Mouse (Mus musculus): ENCODE measurements at regions not wholly inside any gene's neighbourhood (a gene's known extent, or its start where the extent isn't known, plus 50 kb on each side); places are given as distances from the start of the nearest gene placed in this dataset.

- Histone ChIP-seq H3K27me3 (ENCODE audit: control insufficient read depth, insufficient read depth, low read length) (no peaks in the 10 kb centered on the region), H3K36me3 (ENCODE audit: control insufficient read depth, insufficient read depth, low read length) (no peaks in the 10 kb centered on the region), H3K27ac (ENCODE audit: control insufficient read depth, insufficient read depth, low read depth, low read length) (no peak overlapping the region), H3K4me1 (ENCODE audit: control insufficient read depth, insufficient read depth, low read length) (peaks cover 5% of the 10 kb centered on the region), H3K4me3 (ENCODE audit: control insufficient read depth, low read depth, low read length) (peak overlapping the region; percentile 58)
- no peak for TF ChIP-seq POLR2A (IDR thresholded peaks at IDR 0.05; ENCODE audit: control insufficient read depth, low read depth, low read length)
- no peak for TF ChIP-seq CTCF (IDR thresholded peaks at IDR 0.05; ENCODE audit: control insufficient read depth, insufficient read depth, insufficient replicate concordance, low read depth, low read length)
These were observed 532.6 kb upstream of the Tbx3 start for GRCm38 (mm10) chr5:119137821-119138221.

- H3K4me1 ChIP-seq (ENCODE audit: control insufficient read depth, insufficient read depth, low read length) = peaks cover 5% of the 10 kb centered on the region
- H3K27ac ChIP-seq (ENCODE audit: control insufficient read depth, insufficient read depth, low read depth, low read length) = no peak overlapping the region
These were observed 532.2 kb upstream of the Tbx3 start for GRCm38 (mm10) chr5:119138293-119138692.

GRCm38 (mm10) chr5:119139336-119139735, 531.1 kb upstream of the Tbx3 start:
- peaks cover 5% of the 10 kb centered on the region for H3K4me1 ChIP-seq (ENCODE audit: control insufficient read depth, insufficient read depth, low read length)

More at GRCm38 (mm10) chr5:119138293-119138692, 532.2 kb upstream of the Tbx3 start:
- Histone ChIP-seq H3K27me3 (ENCODE audit: control insufficient read depth, insufficient read depth, low read length) (no peaks in the 10 kb centered on the region), H3K4me3 (ENCODE audit: control insufficient read depth, low read depth, low read length) (peak overlapping the region; percentile 43), H3K36me3 (ENCODE audit: control insufficient read depth, insufficient read depth, low read length) (no peaks in the 10 kb centered on the region)
- TF ChIP-seq POLR2A (IDR thresholded peaks at IDR 0.05; ENCODE audit: control insufficient read depth, low read depth, low read length) (no peak), CTCF (IDR thresholded peaks at IDR 0.05; ENCODE audit: control insufficient read depth, insufficient read depth, insufficient replicate concordance, low read depth, low read length) (no peak)

GRCm38 (mm10) chr5:119139816-119140215, 530.7 kb upstream of the Tbx3 start:
- no peak overlapping the region for H3K4me3 ChIP-seq (ENCODE audit: control insufficient read depth, low read depth, low read length)
- no peaks in the 10 kb centered on the region for H3K27me3 ChIP-seq (ENCODE audit: control insufficient read depth, insufficient read depth, low read length)
- H3K4me1 ChIP-seq (ENCODE audit: control insufficient read depth, insufficient read depth, low read length) = peaks cover 5% of the 10 kb centered on the region
- H3K27ac ChIP-seq (ENCODE audit: control insufficient read depth, insufficient read depth, low read depth, low read length) = no peak overlapping the region
- H3K36me3 ChIP-seq (ENCODE audit: control insufficient read depth, insufficient read depth, low read length) = no peaks in the 10 kb centered on the region
- no peak for TF ChIP-seq CTCF (IDR thresholded peaks at IDR 0.05; ENCODE audit: control insufficient read depth, insufficient read depth, insufficient replicate concordance, low read depth, low read length)
- no peak for TF ChIP-seq POLR2A (IDR thresholded peaks at IDR 0.05; ENCODE audit: control insufficient read depth, low read depth, low read length)

More at GRCm38 (mm10) chr5:119139336-119139735, 531.1 kb upstream of the Tbx3 start:
- no peak for TF ChIP-seq CTCF (IDR thresholded peaks at IDR 0.05; ENCODE audit: control insufficient read depth, insufficient read depth, insufficient replicate concordance, low read depth, low read length)
- TF ChIP-seq POLR2A (IDR thresholded peaks at IDR 0.05; ENCODE audit: control insufficient read depth, low read depth, low read length) = no peak
- no peak overlapping the region for H3K4me3 ChIP-seq (ENCODE audit: control insufficient read depth, low read depth, low read length)
- no peaks in the 10 kb centered on the region for H3K27me3 ChIP-seq (ENCODE audit: control insufficient read depth, insufficient read depth, low read length)
- no peak overlapping the region for H3K27ac ChIP-seq (ENCODE audit: control insufficient read depth, insufficient read depth, low read depth, low read length)
- H3K36me3 ChIP-seq (ENCODE audit: control insufficient read depth, insufficient read depth, low read length) = no peaks in the 10 kb centered on the region

- Histone ChIP-seq H3K4me3 (ENCODE audit: control insufficient read depth, low read depth, low read length) (no peak overlapping the region), H3K27ac (ENCODE audit: control insufficient read depth, insufficient read depth, low read depth, low read length) (no peak overlapping the region), H3K36me3 (ENCODE audit: control insufficient read depth, insufficient read depth, low read length) (no peaks in the 10 kb centered on the region), H3K27me3 (ENCODE audit: control insufficient read depth, insufficient read depth, low read length) (no peaks in the 10 kb centered on the region), H3K4me1 (ENCODE audit: control insufficient read depth, insufficient read depth, low read length) (peaks cover 1% of the 10 kb centered on the region)
- TF ChIP-seq CTCF (IDR thresholded peaks at IDR 0.05; ENCODE audit: control insufficient read depth, insufficient read depth, insufficient replicate concordance, low read depth, low read length) (no peak), POLR2A (IDR thresholded peaks at IDR 0.05; ENCODE audit: control insufficient read depth, low read depth, low read length) (no peak)
These were observed 527.1 kb upstream of the Tbx3 start for GRCm38 (mm10) chr5:119143411-119143810.

GRCm38 (mm10) chr5:119149389-119150185, 520.9 kb upstream of the Tbx3 start:
- H3K4me3 ChIP-seq (ENCODE audit: control insufficient read depth, low read depth, low read length) = no peak overlapping the region
- no peaks in the 10 kb centered on the region for H3K36me3 ChIP-seq (ENCODE audit: control insufficient read depth, insufficient read depth, low read length)
- peaks cover 3% of the 10 kb centered on the region; the same call in 1 of the 2 replicates for H3K4me1 ChIP-seq (ENCODE audit: control insufficient read depth, insufficient read depth, low read length)
- no peaks in the 10 kb centered on the region for H3K27me3 ChIP-seq (ENCODE audit: control insufficient read depth, insufficient read depth, low read length)
- no peak for TF ChIP-seq POLR2A (IDR thresholded peaks at IDR 0.05; ENCODE audit: control insufficient read depth, low read depth, low read length)
- TF ChIP-seq CTCF (IDR thresholded peaks at IDR 0.05; ENCODE audit: control insufficient read depth, insufficient read depth, insufficient replicate concordance, low read depth, low read length) = no peak
- no peak overlapping the region for H3K27ac ChIP-seq (ENCODE audit: control insufficient read depth, insufficient read depth, low read depth, low read length)

- H3K4me1 ChIP-seq (ENCODE audit: control insufficient read depth, insufficient read depth, low read length) = peaks cover 3% of the 10 kb centered on the region; the same call in 1 of the 2 replicates
These were observed 517.4 kb upstream of the Tbx3 start for GRCm38 (mm10) chr5:119153086-119153485.

More at GRCm38 (mm10) chr5:119153086-119153485, 517.4 kb upstream of the Tbx3 start:
- no peak overlapping the region for H3K27ac ChIP-seq (ENCODE audit: control insufficient read depth, insufficient read depth, low read depth, low read length)
- no peaks in the 10 kb centered on the region for H3K27me3 ChIP-seq (ENCODE audit: control insufficient read depth, insufficient read depth, low read length)
- TF ChIP-seq POLR2A (IDR thresholded peaks at IDR 0.05; ENCODE audit: control insufficient read depth, low read depth, low read length) (no peak), CTCF (IDR thresholded peaks at IDR 0.05; ENCODE audit: control insufficient read depth, insufficient read depth, insufficient replicate concordance, low read depth, low read length) (no peak)
- no peaks in the 10 kb centered on the region for H3K36me3 ChIP-seq (ENCODE audit: control insufficient read depth, insufficient read depth, low read length)
- no peak overlapping the region for H3K4me3 ChIP-seq (ENCODE audit: control insufficient read depth, low read depth, low read length)
